Mouse (Mus musculus) intestine, embryonic 16.5 days (tissue): Measurements from ENCODE around the gene Pabpn1. TPM values are rescaled to one million over a fixed set of nuclear protein-coding genes. Genes with fewer than 3 reads are reported as not detected.
"Not testable (repeated sequence)": the region's sequence is repeated elsewhere in the genome, so short reads cannot be mapped to it uniquely, and the experiment has no call there.

Experiments
- ATAC-seq: fragments of 200-750 bp; cut with Nextera tagmentation; 2 replicates; pipeline ENCODE4 v1.8.0; 2017; ENCODE audit warnings: moderate TSS enrichment, moderate library complexity
- H3K27ac ChIP-seq: fragments of 300-500 bp; sonication (generic); 2 replicates; pipeline ENCODE4 v1.5.1; 2014; ENCODE audit warnings: mild to moderate bottlenecking, low read length
- H3K27me3 ChIP-seq: fragments of 300-500 bp; sonication (generic); replicated peaks from 2 replicates; pipeline ENCODE4 v1.6.1; 2014; ENCODE audit warnings: low read length, control low read depth, mixed read lengths; ENCODE audit not compliant: control insufficient read depth, insufficient read depth
- H3K36me3 ChIP-seq: fragments of 300-500 bp; sonication (generic); 2 replicates; pipeline ENCODE4 v1.6.1; 2014; ENCODE audit warnings: low read length, control low read depth; ENCODE audit not compliant: control insufficient read depth, insufficient read depth
- H3K4me1 ChIP-seq: fragments of 300-500 bp; sonication (generic); 2 replicates; pipeline ENCODE4 v1.6.1; 2014; ENCODE audit warnings: low read length, control low read depth, mixed read lengths; ENCODE audit not compliant: control insufficient read depth, insufficient read depth
- H3K4me2 ChIP-seq: fragments of 300-500 bp; sonication (generic); 2 replicates; pipeline ENCODE4 v1.6.1; 2014; ENCODE audit warnings: low read depth, low read length, control low read depth
- H3K4me3 ChIP-seq: fragments of 300-500 bp; sonication (generic); 2 replicates; pipeline ENCODE4 v1.5.1; 2014; ENCODE audit warnings: mild to moderate bottlenecking, low read length
- H3K9ac ChIP-seq: fragments of 300-500 bp; sonication (generic); 2 replicates; pipeline ENCODE4 v1.6.1; 2014; ENCODE audit warnings: low read depth, low read length
- H3K9me3 ChIP-seq: fragments of 300-500 bp; sonication (generic); 2 replicates; pipeline ENCODE4 v1.6.1; 2016; ENCODE audit warnings: low read length, control low read depth; ENCODE audit not compliant: control insufficient read depth
- WGBS: fragments of 180-500 bp; shearing (Covaris S2); extraction: QIAGEN DNeasy Blood & Tissue Kit; methylation state at CpG from one replicate; pipeline ENCODE4 v1.1.7; 2014; 5-methylcytosine and 5-hydroxymethylcytosine counted together
- polyA plus RNA-seq: library from polyadenylated mRNA; unstranded; fragments of >200 nt; fragmentation: Nextera tagmentation; extraction: Ambion mirVana; gene quantifications from 2 replicates; pipeline ENCODE4 v1.2.1, GENCODE M21; 2015

Gene Pabpn1
- polyA plus RNA-seq, 1 experiment from 2014 or later, result 79.8 TPM

GRCm38 (mm10) chr14:54940176-54940530, 47.9 kb downstream of the Pabpn1 start:
- Histone ChIP-seq H3K4me1 (0 out of 2 replicates have a peak, but pooled peaks cover 4% of the 10 kb centered on the region), H3K9me3 (no peaks in the 10 kb centered on the region), H3K27me3 (no peaks in the 10 kb centered on the region), H3K36me3 (no peaks in the 10 kb centered on the region), H3K27ac (no peak overlapping the region), H3K9ac (no peak overlapping the region), H3K4me2 (no peak overlapping the region), H3K4me3 (no peak overlapping the region)
- WGBS, result 81% methylated on average over 3 of the region's 3 CpGs
- ATAC-seq, result no peak

GRCm38 (mm10) chr14:54941024-54941978, 49.0 kb downstream of the Pabpn1 start:
- Histone ChIP-seq H3K9ac (no peak overlapping the region), H3K9me3 (no peaks in the 10 kb centered on the region), H3K36me3 (no peaks in the 10 kb centered on the region), H3K27ac (no peak overlapping the region), H3K4me2 (no peak overlapping the region), H3K4me1 (0 out of 2 replicates have a peak, but pooled peaks cover 4% of the 10 kb centered on the region), H3K4me3 (no peak overlapping the region), H3K27me3 (no peaks in the 10 kb centered on the region)
- no peak for ATAC-seq
- 52% methylated on average over 13 of the region's 13 CpGs for WGBS

- Histone ChIP-seq H3K9me3 (no peaks in the 10 kb centered on the region), H3K27ac (no peak overlapping the region), H3K4me1 (0 out of 2 replicates have a peak, but pooled peaks cover 4% of the 10 kb centered on the region), H3K36me3 (no peaks in the 10 kb centered on the region), H3K27me3 (no peaks in the 10 kb centered on the region), H3K4me3 (no peak overlapping the region), H3K9ac (no peak overlapping the region), H3K4me2 (no peak overlapping the region)
- 89% methylated on average over 8 of the region's 8 CpGs for WGBS
- ATAC-seq, result no peak
These were observed 50.2 kb downstream of the Pabpn1 start for GRCm38 (mm10) chr14:54942479-54942878.

GRCm38 (mm10) chr14:54943971-54944370, 51.7 kb downstream of the Pabpn1 start:
- 96% methylated on average over 7 of the region's 7 CpGs for WGBS
- H3K4me1 ChIP-seq, result 0 out of 2 replicates have a peak, but pooled peaks cover 4% of the 10 kb centered on the region
- H3K27me3 ChIP-seq, result no peaks in the 10 kb centered on the region
- H3K9ac ChIP-seq, result no peak overlapping the region
- no peak overlapping the region for H3K4me3 ChIP-seq
- ATAC-seq, result no peak
- no peak overlapping the region for H3K4me2 ChIP-seq
- H3K36me3 ChIP-seq, result no peaks in the 10 kb centered on the region
- no peaks in the 10 kb centered on the region for H3K9me3 ChIP-seq
- no peak overlapping the region for H3K27ac ChIP-seq

- Histone ChIP-seq H3K4me3 (no peak overlapping the region), H3K9me3 (no peaks in the 10 kb centered on the region), H3K4me2 (no peak overlapping the region), H3K9ac (no peak overlapping the region), H3K27me3 (no peaks in the 10 kb centered on the region), H3K27ac (no peak overlapping the region), H3K4me1 (no peaks in the 10 kb centered on the region), H3K36me3 (no peaks in the 10 kb centered on the region)
- ATAC-seq, result no peak
- WGBS, result 66% methylated on average over 2 of the region's 2 CpGs
These were observed 52.6 kb downstream of the Pabpn1 start for GRCm38 (mm10) chr14:54944939-54945338.

- Histone ChIP-seq H3K4me1 (no peaks in the 10 kb centered on the region), H3K27ac (no peak overlapping the region), H3K36me3 (no peaks in the 10 kb centered on the region), H3K9ac (no peak overlapping the region), H3K9me3 (no peaks in the 10 kb centered on the region), H3K27me3 (no peaks in the 10 kb centered on the region), H3K4me3 (no peak overlapping the region), H3K4me2 (no peak overlapping the region)
- 78% methylated on average over 19 of the region's 19 CpGs for WGBS
- no peak for ATAC-seq
These were observed 53.8 kb downstream of the Pabpn1 start for GRCm38 (mm10) chr14:54945975-54946704.

GRCm38 (mm10) chr14:54947008-54947407, 54.7 kb downstream of the Pabpn1 start:
- not testable (repeated sequence) for H3K4me2 ChIP-seq, H3K4me3 ChIP-seq, ATAC-seq, H3K27me3 ChIP-seq, H3K36me3 ChIP-seq, H3K27ac ChIP-seq, H3K4me1 ChIP-seq, H3K9ac ChIP-seq, H3K9me3 ChIP-seq
- 89% methylated on average over 10 of the region's 11 CpGs for WGBS

Other genes starting within 250 kb of the Pabpn1 start
- gene 1700123O20Rik, start 206.3 kb upstream of the Pabpn1 start, polyA plus RNA-seq, result 82.0 and 90.2 TPM in 2 replicates
- gene Acin1, start 205.6 kb upstream of the Pabpn1 start, polyA plus RNA-seq, result 78.7 and 82.6 TPM in 2 replicates
- 0.07 and 0.15 TPM in 2 replicates for gene Gm29776, start 193.7 kb upstream of the Pabpn1 start, polyA plus RNA-seq
- 0.28 TPM in 1 of 2 replicates, not detected in the other for gene Cebpe, start 180.3 kb upstream of the Pabpn1 start, polyA plus RNA-seq
- gene Slc7a8, start 110.6 kb upstream of the Pabpn1 start, polyA plus RNA-seq, result 45.7 and 60.3 TPM in 2 replicates
- gene Rnf212b, start 78.4 kb upstream of the Pabpn1 start, polyA plus RNA-seq, result 0.13 TPM in 1 of 2 replicates, not detected in the other
- gene Homez, start 21.5 kb upstream of the Pabpn1 start, polyA plus RNA-seq, result 6.1 and 10.2 TPM in 2 replicates
- 1.4 and 1.8 TPM in 2 replicates for gene Ppp1r3e, start 14.9 kb upstream of the Pabpn1 start, polyA plus RNA-seq
- 5.1 and 5.8 TPM in 2 replicates for gene Bcl2l2, start 9.1 kb upstream of the Pabpn1 start, polyA plus RNA-seq
- gene Gm20521, start 9.1 kb upstream of the Pabpn1 start, polyA plus RNA-seq, result 0.49 and 0.76 TPM in 2 replicates
- 21.2 and 23.8 TPM in 2 replicates for gene Slc22a17, start 20.6 kb downstream of the Pabpn1 start, polyA plus RNA-seq
- 17.1 and 18.0 TPM in 2 replicates for gene Efs, start 33.6 kb downstream of the Pabpn1 start, polyA plus RNA-seq
- gene Il25, start 40.2 kb downstream of the Pabpn1 start, polyA plus RNA-seq, result 0.12 TPM in 1 of 2 replicates, not detected in the other
- 2.0 and 2.8 TPM in 2 replicates for gene Cmtm5, start 43.8 kb downstream of the Pabpn1 start, polyA plus RNA-seq
- gene Myh6, start 74.4 kb downstream of the Pabpn1 start, polyA plus RNA-seq, result 0.46 and 0.77 TPM in 2 replicates
- gene Gm17428, start 84.4 kb downstream of the Pabpn1 start, polyA plus RNA-seq, result not detected in 2 replicates
- gene Myh7, start 102.1 kb downstream of the Pabpn1 start, polyA plus RNA-seq, result 2.6 and 4.1 TPM in 2 replicates
- 87.2 and 89.2 TPM in 2 replicates for gene Ngdn, start 123.0 kb downstream of the Pabpn1 start, polyA plus RNA-seq
- gene Zfhx2, start 199.8 kb downstream of the Pabpn1 start, polyA plus RNA-seq, result 2.7 and 3.0 TPM in 2 replicates
- gene Thtpa, start 202.3 kb downstream of the Pabpn1 start, polyA plus RNA-seq, result 17.9 and 20.7 TPM in 2 replicates
- 106 and 120 TPM in 2 replicates for gene Ap1g2, start 214.1 kb downstream of the Pabpn1 start, polyA plus RNA-seq
- 0.82 and 1.2 TPM in 2 replicates for gene Jph4, start 224.4 kb downstream of the Pabpn1 start, polyA plus RNA-seq